Mouse (Mus musculus) frontal cortex, adult (tissue): ENCODE results near the gene Olfr1324.
"Not testable (repeated sequence)": the region's sequence is repeated elsewhere in the genome, so short reads cannot be mapped to it uniquely, and the experiment has no call there.

ENCODE experiments used
- ATAC-seq: cut with Nextera tagmentation; 2 replicates; pipeline ENCODE4 v1.9.2; 2017; ENCODE audit warnings: mild to moderate bottlenecking, moderate library complexity, mixed read lengths; ENCODE audit not compliant: low TSS enrichment

The Olfr1324 gene

GRCm38 (mm10) chrX:50428398-50428797, at the start of gene Olfr1324:
Gene Olfr1324 (minus strand): TSS chrX:50428498.
- ATAC-seq: no peak

GRCm38 (mm10) chrX:50470341-50470740, 42.0 kb upstream of the Olfr1324 start:
- ATAC-seq: not testable (repeated sequence)

- no peak for ATAC-seq
These were observed 27.8 kb upstream of the Olfr1324 start for GRCm38 (mm10) chrX:50456136-50456535.

GRCm38 (mm10) chrX:50443352-50443751, 15.1 kb upstream of the Olfr1324 start:
- no peak for ATAC-seq

GRCm38 (mm10) chrX:50442696-50443095, 14.4 kb upstream of the Olfr1324 start:
- no peak for ATAC-seq

- ATAC-seq: no peak
These were observed 4.2 kb upstream of the Olfr1324 start for GRCm38 (mm10) chrX:50432499-50432898.

GRCm38 (mm10) chrX:50427712-50428328, 478 bp downstream of the Olfr1324 start:
- ATAC-seq: no peak

GRCm38 (mm10) chrX:50425899-50426436, 2.3 kb downstream of the Olfr1324 start:
- no peak for ATAC-seq

GRCm38 (mm10) chrX:50410361-50410760, 17.9 kb downstream of the Olfr1324 start:
- not testable (repeated sequence) for ATAC-seq

- not testable (repeated sequence) for ATAC-seq
These were observed 37.7 kb downstream of the Olfr1324 start for GRCm38 (mm10) chrX:50390616-50391015.

GRCm38 (mm10) chrX:50374978-50375377, 53.3 kb downstream of the Olfr1324 start:
- ATAC-seq: no peak
